8 mouse cellular contexts compared by ENCODE assay signal in genomic region chr1:92178021-92178895, GRCm38 (mm10). TPM values are rescaled to one million over a fixed set of nuclear protein-coding genes. Genes with fewer than 3 reads are reported as not detected.
DNase-seq lines count a peak whose midpoint lies in the region; ATAC-seq and TF ChIP-seq lines count a peak whose summit lies in the region.

No protein-coding gene starts in this region.

- ATAC-seq in kidney, embryonic 16.5 days (ENCODE audit: low FRiP score, low TSS enrichment), result no peak
- ATAC-seq in hindbrain, embryonic 14.5 days (ENCODE audit: low FRiP score), result no peak
- no peak for ATAC-seq in midbrain, embryonic 11.5 days (ENCODE audit: low FRiP score)

- no peaks in the 10 kb centered on the region for H3K36me3 ChIP-seq in kidney, embryonic 16.5 days (ENCODE audit: insufficient read depth, low read length)
- H3K36me3 ChIP-seq in CH12.LX (replicated peaks in 1 of 2; ENCODE audit: control insufficient read depth in 1 of 2, insufficient read depth in 1 of 2, low read length in 1 of 2), result no peaks in the 10 kb centered on the region
- H3K36me3 ChIP-seq in hindbrain, embryonic 14.5 days (replicated peaks; ENCODE audit: control insufficient read depth, insufficient read depth), result no peaks in the 10 kb centered on the region
- no peaks in the 10 kb centered on the region for H3K36me3 ChIP-seq in midbrain, embryonic 11.5 days (ENCODE audit: control insufficient read depth, insufficient read depth, low read length)

- TF ChIP-seq CTCF in CH12.LX (conservative IDR thresholded peaks at IDR 0.05 in 1 of 2, IDR thresholded peaks at IDR 0.05 in 1 of 2; ENCODE audit: low read depth in 2 of 2, low read length in 2 of 2), result peak in 1 of 2 experiments; percentile 52; a peak in 2 of 4 replicates

- H3K79me2 ChIP-seq in CH12.LX (replicated peaks; ENCODE audit: control insufficient read depth, extremely low read depth, insufficient read depth, poor library complexity, severe bottlenecking), result no peaks in the 10 kb centered on the region; the same call in 1 of the 2 replicates

- peak overlapping the region; percentile 92 for H3K9ac ChIP-seq in kidney, embryonic 16.5 days (replicated peaks; ENCODE audit: low read length)
- peak overlapping the region; percentile 70; the same call in 1 of the 2 replicates for H3K9ac ChIP-seq in CH12.LX (ENCODE audit: insufficient read depth, low read depth)
- H3K9ac ChIP-seq in hindbrain, embryonic 14.5 days, result peak overlapping the region; percentile 88
- H3K9ac ChIP-seq in midbrain, embryonic 11.5 days (ENCODE audit: low read length), result peak overlapping the region; percentile 95

- peak overlapping the region; percentile 84 for H3K4me3 ChIP-seq in kidney, embryonic 16.5 days (ENCODE audit: low read length)
- no peak overlapping the region for H3K4me3 ChIP-seq in CH12.LX (replicated peaks in 1 of 3; ENCODE audit: low read depth in 2 of 3, low read length in 2 of 3, poor library complexity in 1 of 3)
- peak overlapping the region; percentile 87 for H3K4me3 ChIP-seq in hindbrain, embryonic 14.5 days (replicated peaks; ENCODE audit: low read length)
- peak overlapping the region; percentile 96 for H3K4me3 ChIP-seq in midbrain, embryonic 11.5 days (ENCODE audit: low read depth, low read length)

- no peaks in the 10 kb centered on the region for H3K9me3 ChIP-seq in kidney, embryonic 16.5 days (ENCODE audit: low read length)
- H3K9me3 ChIP-seq in CH12.LX (replicated peaks; ENCODE audit: low read length), result no peaks in the 10 kb centered on the region
- H3K9me3 ChIP-seq in hindbrain, embryonic 14.5 days (ENCODE audit: control insufficient read depth, low read length), result no peaks in the 10 kb centered on the region
- H3K9me3 ChIP-seq in midbrain, embryonic 11.5 days (ENCODE audit: control insufficient read depth, low read length), result no peaks in the 10 kb centered on the region

- TF ChIP-seq POLR2A in CH12.LX (IDR thresholded peaks at IDR 0.05; ENCODE audit: low read depth, low read length), result no peak

- 38% methylated on average over 10 of the region's 10 CpGs for WGBS in kidney, embryonic 16.5 days
- 20% methylated on average over 10 of the region's 10 CpGs for WGBS in hindbrain, embryonic 14.5 days
- WGBS in midbrain, embryonic 11.5 days, result 19% methylated on average over 10 of the region's 10 CpGs

- in situ Hi-C loops in CH12.LX (cut with MboI; ENCODE audit: low pct_ligation_motif_present, low pct_unique_long_range_greater_than_20kb, low sequenced_read_pairs), result no loop called here

- no peak for TF ChIP-seq EP300 in CH12.LX (IDR thresholded peaks at IDR 0.05; ENCODE audit: low read length)

- dilution Hi-C loops in CH12.LX (cut with MboI; ENCODE audit: extremely low pct_ligation_motif_present, extremely low pct_unique_long_range_greater_than_20kb, low sequenced_read_pairs), result no loop called here

- H3K27ac ChIP-seq in kidney, embryonic 16.5 days (ENCODE audit: low read length), result no peak overlapping the region
- H3K27ac ChIP-seq in CH12.LX (ENCODE audit: insufficient read depth, low read depth), result no peak overlapping the region
- H3K27ac ChIP-seq in hindbrain, embryonic 14.5 days, result peak overlapping the region; percentile 96
- H3K27ac ChIP-seq in midbrain, embryonic 11.5 days (ENCODE audit: low read depth, low read length), result peak overlapping the region; percentile 51; the same call in 1 of the 2 replicates

- H3K27me3 ChIP-seq in kidney, embryonic 16.5 days (ENCODE audit: insufficient read depth, low read length), result no peaks in the 10 kb centered on the region
- no peaks in the 10 kb centered on the region for H3K27me3 ChIP-seq in CH12.LX (replicated peaks)
- no peaks in the 10 kb centered on the region for H3K27me3 ChIP-seq in hindbrain, embryonic 14.5 days (ENCODE audit: control insufficient read depth, insufficient read depth, low read length)
- no peaks in the 10 kb centered on the region for H3K27me3 ChIP-seq in midbrain, embryonic 11.5 days (ENCODE audit: control insufficient read depth, insufficient read depth, low read length)

- peaks cover 54% of the 10 kb centered on the region for H3K4me1 ChIP-seq in kidney, embryonic 16.5 days (ENCODE audit: insufficient read depth, low read length)
- H3K4me1 ChIP-seq in CH12.LX (ENCODE audit: control insufficient read depth in 1 of 2, insufficient read depth in 2 of 2), result peaks cover 5 to 21% of the 10 kb centered on the region in 2 experiments
- peaks cover 50% of the 10 kb centered on the region for H3K4me1 ChIP-seq in hindbrain, embryonic 14.5 days (replicated peaks; ENCODE audit: control insufficient read depth, insufficient read depth, low read length)
- H3K4me1 ChIP-seq in midbrain, embryonic 11.5 days (ENCODE audit: control insufficient read depth, insufficient read depth, low read length), result peaks cover 33% of the 10 kb centered on the region

- peak overlapping the region; percentile 85 for H3K4me2 ChIP-seq in kidney, embryonic 16.5 days (replicated peaks; ENCODE audit: low read depth, low read length)
- peak overlapping the region; percentile 95 for H3K4me2 ChIP-seq in CH12.LX (ENCODE audit: insufficient read depth, low read depth, poor library complexity, severe bottlenecking)
- H3K4me2 ChIP-seq in hindbrain, embryonic 14.5 days (replicated peaks), result peak overlapping the region; percentile 92
- peak overlapping the region; percentile 81 for H3K4me2 ChIP-seq in midbrain, embryonic 11.5 days

- no peak for DNase-seq in kidney, adult 11 months
- DNase-seq in CH12.LX (ENCODE audit: extremely low read depth), result peak; percentile 18
- DNase-seq in embryo, embryonic 11.5 days (ENCODE audit: low read depth, low spot score), result peak; percentile 53
- DNase-seq in hindbrain, embryonic 14.5 days (ENCODE audit: low spot score), result peak; percentile 62
- DNase-seq in midbrain, embryonic 11.5 days (ENCODE audit: low spot score, missing footprints), result peak; percentile 92
- peak; percentile 73 for DNase-seq in thymus, postnatal 25 days
- no peak for DNase-seq in spleen, postnatal 4 days (ENCODE audit: low spot score in 2 of 2)

- TF ChIP-seq RAD21 in CH12.LX (IDR thresholded peaks at IDR 0.05; ENCODE audit: low read depth, low read length), result peak; percentile 46

TF ChIP-seq in CH12.LX, 34 proteins besides CTCF, POLR2A, EP300 and RAD21:
- TF ChIP-seq ZKSCAN1 (IDR thresholded peaks at IDR 0.05; ENCODE audit: borderline replicate concordance, low read depth, low read length) (no peak), JUN (IDR thresholded peaks at IDR 0.05; ENCODE audit: insufficient read depth, low read depth, low read length) (no peak), SMC3 (IDR thresholded peaks at IDR 0.05; ENCODE audit: low read depth, low read length) (peak; percentile 26), ZMIZ1 (IDR thresholded peaks at IDR 0.05; ENCODE audit: low read depth, low read length) (no peak)

RNA-seq across cellular contexts. Expression of gene Hdac4, which starts 17.2 kb away (rescaled TPM):
- 17.7 and 19.8 TPM in 2 replicates for polyA plus RNA-seq in kidney, embryonic 16.5 days (2015; fragmentation: Nextera tagmentation; extraction: Ambion mirVana)
- total RNA-seq in CH12.LX (2012; rRNA removed), result 5.2 and 6.3 TPM in 2 replicates
- total RNA-seq in CH12.LX (2014; rRNA removed), result 2.4 and 3.4 TPM in 2 replicates
- 2.9 and 4.3 TPM in 2 replicates for polyA plus RNA-seq in CH12.LX (2012; ENCODE audit: insufficient read length, low read depth)
- 26.9 and 27.5 TPM in 2 replicates for polyA plus RNA-seq in hindbrain, embryonic 14.5 days (2014; fragmentation: Nextera tagmentation; extraction: Ambion mirVana)
- polyA plus RNA-seq in midbrain, embryonic 11.5 days (2014; fragmentation: Nextera tagmentation; extraction: Ambion mirVana), result 19.2 and 21.9 TPM in 2 replicates

Comparison
In these comparisons a context has a peak if more than half of its experiments do, and no peak if none do; other contexts are left out.
1. H3K27ac ChIP-seq: peak in hindbrain, embryonic 14.5 days (single experiment) and midbrain, embryonic 11.5 days (single experiment); none in kidney, embryonic 16.5 days (single experiment) and CH12.LX (single experiment).
2. H3K4me3 ChIP-seq: peak in kidney, embryonic 16.5 days (single experiment), hindbrain, embryonic 14.5 days (single experiment) and midbrain, embryonic 11.5 days (single experiment); none in CH12.LX (0 of 3).
3. DNase-seq: peak in CH12.LX (single experiment), embryo, embryonic 11.5 days (single experiment), hindbrain, embryonic 14.5 days (single experiment), midbrain, embryonic 11.5 days (single experiment) and thymus, postnatal 25 days (single experiment); none in kidney, adult 11 months (single experiment) and spleen, postnatal 4 days (0 of 2).
4. Peak in every context shown above with its lines, with median percentiles within 50 percentile points of each other: H3K4me2 ChIP-seq and H3K9ac ChIP-seq.